Mouse (Mus musculus): ENCODE results near the gene Armt1. TPM values are rescaled to one million over a fixed set of nuclear protein-coding genes. Genes with fewer than 3 reads are reported as not detected.
A peak's percentile ranks its signal among the peaks of the same experiment; 100 is the strongest.

Gene Armt1
- total RNA-seq (2015; ENCODE audit: low replicate concordance) (11.1 and 11.3 TPM in 2 replicates), total RNA-seq (2017; ENCODE audit: low replicate concordance) (5.6 and 12.5 TPM in 2 replicates)

- peak; percentile 87 for ATAC-seq (replicated peaks; ENCODE audit: low FRiP score, poor library complexity, severe bottlenecking)
Measured at GRCm38 (mm10) chr10:4432123-4432931, at the start of gene Armt1, which contains the start of gene Rmnd1. Gene Armt1, plus strand, starts transcription at chr10:4432467. Gene Rmnd1, minus strand, starts transcription at chr10:4432388.

DNA sequence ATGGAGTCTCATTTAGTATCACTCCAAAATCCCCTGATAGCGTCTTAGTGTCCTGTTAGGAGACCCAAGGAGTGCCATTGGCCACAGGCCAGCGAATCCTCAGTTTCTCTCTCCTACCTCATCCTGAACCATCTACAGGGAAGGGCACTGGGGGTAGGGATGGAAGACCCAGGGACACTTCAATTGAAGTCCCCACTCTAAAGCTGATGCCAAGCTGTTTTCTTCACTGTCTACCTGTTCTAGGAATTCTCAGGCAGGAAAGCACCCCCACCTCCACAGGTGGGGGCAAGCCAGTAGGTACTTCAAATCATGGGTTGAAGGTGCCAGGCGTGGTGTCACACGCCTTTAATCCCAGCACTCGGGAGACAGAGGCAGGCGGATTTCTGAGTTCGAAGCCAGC lies 48.0 kb upstream of the Armt1 start:
- ATAC-seq (replicated peaks; ENCODE audit: low FRiP score, poor library complexity, severe bottlenecking) = no peak

- ATAC-seq (replicated peaks; ENCODE audit: low FRiP score, poor library complexity, severe bottlenecking) = peak; percentile 89
Measured at GRCm38 (mm10) chr10:4386609-4387591, 45.4 kb upstream of the Armt1 start.

DNA sequence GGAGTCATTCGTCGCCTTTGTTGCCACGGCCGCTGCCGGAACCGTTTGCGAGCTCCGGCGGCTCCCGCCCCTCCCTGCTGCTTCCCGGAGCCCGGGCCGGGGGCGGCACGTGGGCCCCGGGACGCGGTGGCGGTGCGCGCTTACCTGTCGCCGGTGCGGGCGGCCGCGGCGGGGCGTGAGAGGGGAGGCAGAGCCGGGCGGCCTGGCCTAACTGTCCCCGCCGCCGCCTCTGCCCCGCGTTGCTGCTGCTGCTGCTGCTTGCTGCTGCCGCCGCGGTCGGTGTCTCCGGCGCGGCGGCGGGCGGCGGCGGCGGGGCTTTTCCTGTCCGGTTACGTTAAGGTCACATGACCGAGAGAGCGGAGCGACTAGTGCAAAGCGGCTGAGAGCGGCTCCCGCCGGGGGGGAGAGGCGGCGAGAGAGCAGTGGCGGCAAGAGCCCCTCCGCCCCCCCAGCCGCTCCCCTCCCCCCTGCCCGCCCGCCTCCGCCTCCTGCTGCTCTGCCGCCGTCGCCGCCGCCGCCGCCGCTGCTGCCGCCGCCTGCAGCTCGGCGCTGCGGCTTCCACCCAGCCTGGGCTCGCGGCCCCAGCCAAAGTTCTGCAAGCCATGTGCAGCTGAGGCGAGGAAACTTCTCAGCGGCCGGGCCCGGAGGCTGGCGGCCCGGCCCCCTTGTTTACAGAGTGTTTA lies 44.4 kb upstream of the Armt1 start, which contains the start of gene Zbtb2:
Gene Zbtb2, minus strand, starts transcription at position 408 of the 683 bp plus-strand sequence.
- 0 out of 2 replicates have a peak, but pooled peaks have one; percentile 20 for ATAC-seq (replicated peaks; ENCODE audit: low FRiP score, poor library complexity, severe bottlenecking)

- ATAC-seq (replicated peaks; ENCODE audit: low FRiP score, poor library complexity, severe bottlenecking) = 0 out of 2 replicates have a peak, but pooled peaks have one; percentile 1
Measured at GRCm38 (mm10) chr10:4388384-4388745, 43.9 kb upstream of the Armt1 start.

DNA sequence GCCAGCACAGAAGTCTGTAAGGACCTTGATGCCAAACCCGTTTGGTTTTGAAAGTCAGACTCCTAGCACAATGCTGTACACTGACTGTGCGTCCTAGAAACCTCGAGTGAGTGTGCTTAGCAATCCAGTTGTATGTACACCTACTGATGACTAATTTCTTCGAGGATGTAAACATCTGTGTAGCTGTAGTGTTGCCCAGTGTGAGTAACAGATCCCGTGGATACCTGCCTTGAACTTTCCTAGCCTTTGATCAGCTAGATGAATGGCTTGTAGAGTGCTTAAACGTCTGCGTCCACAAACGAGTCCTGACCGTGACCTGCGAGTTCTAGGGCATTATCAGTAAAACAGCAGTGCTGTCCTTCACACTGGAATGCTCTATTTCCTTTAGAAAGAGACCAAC lies 43.2 kb upstream of the Armt1 start:
- no peak for ATAC-seq (replicated peaks; ENCODE audit: low FRiP score, poor library complexity, severe bottlenecking)

- no peak for ATAC-seq (replicated peaks; ENCODE audit: low FRiP score, poor library complexity, severe bottlenecking)
Measured at GRCm38 (mm10) chr10:4389461-4390112, 42.7 kb upstream of the Armt1 start.

- no peak for ATAC-seq (replicated peaks; ENCODE audit: low FRiP score, poor library complexity, severe bottlenecking)
Measured at GRCm38 (mm10) chr10:4390550-4390949, 41.7 kb upstream of the Armt1 start.

GRCm38 (mm10) chr10:4391076-4391475 lies 41.2 kb upstream of the Armt1 start:
- no peak for ATAC-seq (replicated peaks; ENCODE audit: low FRiP score, poor library complexity, severe bottlenecking)

DNA sequence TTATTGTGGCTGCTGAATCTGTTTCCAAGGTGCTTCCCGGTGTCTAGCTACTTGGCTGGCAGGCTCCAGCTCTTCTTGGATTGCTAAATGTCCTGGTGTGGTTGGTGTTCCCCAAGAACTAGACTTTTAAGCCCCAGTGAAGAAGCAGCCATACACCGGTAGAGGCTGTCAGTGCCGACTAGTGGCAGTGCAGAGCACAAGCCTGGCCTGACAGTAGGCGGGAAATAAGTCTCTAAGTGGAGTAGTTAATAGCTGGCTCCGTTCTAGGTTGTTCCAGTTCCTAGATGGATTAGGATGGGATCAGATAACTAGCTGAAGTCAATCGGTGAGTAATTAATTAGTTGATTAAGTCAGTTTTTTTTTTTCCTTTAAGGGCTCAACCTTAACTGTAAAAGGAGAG lies 40.4 kb upstream of the Armt1 start:
- ATAC-seq (replicated peaks; ENCODE audit: low FRiP score, poor library complexity, severe bottlenecking) = no peak

DNA sequence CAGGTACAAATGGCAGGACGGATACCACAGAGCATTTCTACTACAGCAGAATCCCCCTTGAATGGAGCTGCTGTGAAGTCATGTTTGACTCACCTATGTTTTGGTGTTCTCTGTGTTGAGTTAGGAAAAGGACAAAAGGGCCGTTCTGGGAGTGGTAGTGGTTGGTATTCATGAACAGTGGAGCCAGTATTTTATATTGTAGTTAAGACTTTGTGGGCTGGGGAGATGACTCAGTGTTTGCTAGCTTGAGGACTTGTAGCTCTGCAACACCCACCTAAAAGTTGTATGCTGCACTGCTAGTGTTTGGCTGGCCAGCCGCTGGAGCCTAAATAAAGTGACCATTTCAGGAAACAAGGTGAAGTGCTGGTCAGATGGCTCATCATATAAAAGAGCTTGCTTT lies 36.9 kb upstream of the Armt1 start:
- no peak for ATAC-seq (replicated peaks; ENCODE audit: low FRiP score, poor library complexity, severe bottlenecking)

DNA sequence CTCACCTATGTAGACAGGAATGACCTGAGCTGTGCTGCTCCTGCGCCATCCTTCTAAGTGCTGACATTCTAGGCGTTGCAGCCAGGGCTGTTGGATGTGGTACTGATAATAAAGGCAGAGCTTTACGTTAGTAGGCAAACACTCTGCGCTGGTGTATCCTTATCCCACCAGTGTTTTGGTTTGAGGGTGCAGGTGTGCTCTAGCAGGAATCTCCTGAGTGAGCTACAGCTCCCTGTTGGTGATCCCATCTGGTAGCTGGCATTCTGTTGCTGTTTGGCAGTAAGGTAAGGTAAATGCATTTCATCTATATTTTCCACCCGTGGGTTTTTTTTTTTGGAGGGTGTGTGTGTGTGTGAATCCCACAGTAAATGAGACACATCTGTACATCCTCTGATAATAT lies 34.2 kb upstream of the Armt1 start:
- no peak for ATAC-seq (replicated peaks; ENCODE audit: low FRiP score, poor library complexity, severe bottlenecking)

GRCm38 (mm10) chr10:4404895-4405491 lies 27.3 kb upstream of the Armt1 start:
- peak; percentile 77 for ATAC-seq (replicated peaks; ENCODE audit: low FRiP score, poor library complexity, severe bottlenecking)

- peak; percentile 55 for ATAC-seq (replicated peaks; ENCODE audit: low FRiP score, poor library complexity, severe bottlenecking)
Measured at GRCm38 (mm10) chr10:4405511-4405910, 26.8 kb upstream of the Armt1 start.

DNA sequence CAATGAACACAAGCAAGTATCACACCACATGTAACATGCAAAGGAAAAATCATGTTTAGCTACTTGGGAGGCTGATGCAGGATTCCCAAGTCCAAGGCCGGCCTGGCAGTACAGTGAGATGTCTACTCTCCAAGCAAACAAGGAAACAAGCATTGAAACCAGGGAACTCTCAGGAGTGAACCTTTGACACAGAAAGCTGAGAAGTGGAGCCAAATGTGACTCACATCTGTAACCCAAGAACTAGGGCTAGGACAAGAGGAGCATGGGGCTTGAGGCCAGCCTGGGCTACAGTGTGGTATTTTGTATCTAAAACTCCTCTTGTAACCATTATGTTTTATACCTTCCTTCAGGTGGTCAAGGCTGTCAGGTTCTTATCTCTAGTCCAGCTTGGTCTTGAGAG lies 25.1 kb upstream of the Armt1 start:
- ATAC-seq (replicated peaks; ENCODE audit: low FRiP score, poor library complexity, severe bottlenecking) = no peak

- no peak for ATAC-seq (replicated peaks; ENCODE audit: low FRiP score, poor library complexity, severe bottlenecking)
Measured at GRCm38 (mm10) chr10:4425245-4425644, 7.0 kb upstream of the Armt1 start.

- ATAC-seq (replicated peaks; ENCODE audit: low FRiP score, poor library complexity, severe bottlenecking) = no peak
Measured at GRCm38 (mm10) chr10:4430399-4430798, 1.9 kb upstream of the Armt1 start.

DNA sequence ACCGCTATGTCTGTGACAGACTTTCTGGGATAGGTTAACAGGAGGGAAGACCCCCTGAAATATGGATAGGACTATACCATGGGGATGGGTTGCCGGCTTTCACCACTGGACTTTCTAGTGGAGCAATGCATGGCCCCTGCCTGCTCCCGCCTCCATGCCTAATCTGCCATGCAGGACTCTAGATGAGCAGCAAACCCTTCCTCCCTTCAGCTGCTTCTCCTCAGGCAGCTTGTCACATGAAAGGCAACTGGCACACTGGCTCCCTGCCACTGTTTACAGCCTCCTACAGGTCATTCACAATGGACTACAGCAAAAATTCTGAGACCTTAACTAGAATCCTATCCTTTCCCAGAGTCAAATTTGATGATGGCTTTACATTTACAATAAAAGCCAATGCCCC lies 1.4 kb upstream of the Armt1 start:
- ATAC-seq (replicated peaks; ENCODE audit: low FRiP score, poor library complexity, severe bottlenecking) = no peak

DNA sequence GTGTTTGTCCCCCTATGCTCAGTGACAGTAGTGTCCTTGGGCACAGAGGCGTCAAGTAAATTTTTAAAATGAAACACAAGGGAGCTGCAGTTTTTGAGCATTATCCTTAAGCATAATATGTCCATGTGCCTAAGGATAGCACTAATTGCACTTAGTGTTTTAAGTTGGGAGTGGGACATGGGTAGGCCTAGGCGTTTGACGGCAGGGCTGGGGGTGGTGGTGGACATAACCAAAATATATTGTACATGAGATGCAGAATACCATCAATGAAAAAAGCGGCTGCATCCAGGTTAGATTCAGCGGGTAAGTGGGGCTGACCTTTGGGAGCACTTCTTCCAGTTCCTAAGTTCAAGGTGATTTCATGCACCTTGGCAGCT lies 533 bp upstream of the Armt1 start:
- 0 out of 2 replicates have a peak, but pooled peaks have one; percentile 4 for ATAC-seq (replicated peaks; ENCODE audit: low FRiP score, poor library complexity, severe bottlenecking)

All from erythroblast, adult 5-6 weeks (primary cell).